Mouse (Mus musculus) urinary bladder, postnatal 4 days (tissue): Measurements from ENCODE around the gene Tgfb3.
A peak's percentile ranks its signal among the peaks of the same experiment; 100 is the strongest.

Experiments
- DNase-seq, 2 experiments: peaks; one replicate each; pipeline ENCODE4 v3.0.0; 2021 to 2022; ENCODE audit warnings: low spot score in 2 of 2

The Tgfb3 gene

GRCm38 (mm10) chr12:86079202-86079667 is 394 bp upstream of the Tgfb3 start:
- DNase-seq: peak; percentile 88 to 94

- no peak for DNase-seq
Measured at GRCm38 (mm10) chr12:86078176-86078552, 677 bp downstream of the Tgfb3 start.

- no peak for DNase-seq
Measured at GRCm38 (mm10) chr12:86077736-86078135, 1.1 kb downstream of the Tgfb3 start.

GRCm38 (mm10) chr12:86077322-86077721 is 1.5 kb downstream of the Tgfb3 start:
- DNase-seq: no peak

- peak in 1 of 2 experiments; percentile 43 for DNase-seq
Measured at GRCm38 (mm10) chr12:86076321-86076901, 2.4 kb downstream of the Tgfb3 start.

GRCm38 (mm10) chr12:86075358-86075757 is 3.5 kb downstream of the Tgfb3 start:
- no peak for DNase-seq

- no peak for DNase-seq
Measured at GRCm38 (mm10) chr12:86074681-86075080, 4.2 kb downstream of the Tgfb3 start.

GRCm38 (mm10) chr12:86071432-86071831 is 7.4 kb downstream of the Tgfb3 start:
- DNase-seq: no peak

- no peak for DNase-seq
Measured at GRCm38 (mm10) chr12:86064796-86065195, 14.0 kb downstream of the Tgfb3 start.

- no peak for DNase-seq
Measured at GRCm38 (mm10) chr12:86059341-86059740, 19.5 kb downstream of the Tgfb3 start.

- no peak for DNase-seq
Measured at GRCm38 (mm10) chr12:86057516-86057915, 21.3 kb downstream of the Tgfb3 start.

- DNase-seq: no peak
Measured at GRCm38 (mm10) chr12:86056976-86057375, 21.9 kb downstream of the Tgfb3 start.

GRCm38 (mm10) chr12:86055306-86055705 is 23.5 kb downstream of the Tgfb3 start:
- no peak for DNase-seq

- no peak for DNase-seq
Measured at GRCm38 (mm10) chr12:86051477-86051876, 27.4 kb downstream of the Tgfb3 start.

- no peak for DNase-seq
Measured at GRCm38 (mm10) chr12:86049813-86050212, 29.0 kb downstream of the Tgfb3 start.

GRCm38 (mm10) chr12:86047376-86047775 is 31.5 kb downstream of the Tgfb3 start:
- no peak for DNase-seq

GRCm38 (mm10) chr12:86046776-86047175 is 32.1 kb downstream of the Tgfb3 start:
- DNase-seq: no peak

GRCm38 (mm10) chr12:86046141-86046540 is 32.7 kb downstream of the Tgfb3 start:
- DNase-seq: no peak

- DNase-seq: no peak
Measured at GRCm38 (mm10) chr12:86039751-86040150, 39.1 kb downstream of the Tgfb3 start.

GRCm38 (mm10) chr12:86039078-86039477 is 39.8 kb downstream of the Tgfb3 start:
- no peak for DNase-seq

- no peak for DNase-seq
Measured at GRCm38 (mm10) chr12:86037235-86037921, 41.5 kb downstream of the Tgfb3 start.

- no peak for DNase-seq
Measured at GRCm38 (mm10) chr12:86036368-86037166, 42.3 kb downstream of the Tgfb3 start.

GRCm38 (mm10) chr12:86035586-86035985 is 43.3 kb downstream of the Tgfb3 start:
- DNase-seq: no peak
